Mouse (Mus musculus): ENCODE measurements around the gene Gm42417.

GRCm38 (mm10) chr1:36513310-36513709, 25.9 kb downstream of the Gm42417 start:
- TF ChIP-seq CTCF (IDR thresholded peaks at IDR 0.05; ENCODE audit: low read depth): no peak
- no peak for TF ChIP-seq EP300 (IDR thresholded peaks at IDR 0.05; ENCODE audit: low read depth)
